ENCODE assay signal across 8 mouse cellular contexts in genomic region chr13:116308933-116309583, GRCm38 (mm10). TPM values are rescaled to one million over a fixed set of nuclear protein-coding genes. Genes with fewer than 3 reads are reported as not detected.
DNase-seq lines count a peak whose midpoint lies in the region; ATAC-seq and TF ChIP-seq lines count a peak whose summit lies in the region.

No protein-coding gene starts in this region.

- peak overlapping the region; percentile 72 for H3K4me3 ChIP-seq in gastrocnemius, adult 2 months
- peak overlapping the region; percentile 53 for H3K4me3 ChIP-seq in hindbrain, embryonic 12.5 days
- peak overlapping the region; percentile 55 for H3K4me3 ChIP-seq in midbrain, embryonic 12.5 days

- H3K4me2 ChIP-seq in hindbrain, embryonic 12.5 days (replicated peaks) = peak overlapping the region; percentile 93
- H3K4me2 ChIP-seq in midbrain, embryonic 12.5 days (replicated peaks) = peak overlapping the region; percentile 90

- no peaks in the 10 kb centered on the region for H3K36me3 ChIP-seq in hindbrain, embryonic 12.5 days
- H3K36me3 ChIP-seq in midbrain, embryonic 12.5 days = no peaks in the 10 kb centered on the region

- no peak overlapping the region for H3K9ac ChIP-seq in hindbrain, embryonic 12.5 days
- H3K9ac ChIP-seq in midbrain, embryonic 12.5 days (replicated peaks) = peak overlapping the region; percentile 37; the same call in 1 of the 2 replicates

- TF ChIP-seq CTCF in gastrocnemius, adult 2 months (IDR thresholded peaks at IDR 0.05) = no peak

- H3K27ac ChIP-seq in gastrocnemius, adult 2 months = no peak overlapping the region
- peak overlapping the region; percentile 40; the same call in 1 of the 2 replicates for H3K27ac ChIP-seq in hindbrain, embryonic 12.5 days
- H3K27ac ChIP-seq in midbrain, embryonic 12.5 days (replicated peaks) = no peak overlapping the region

- H3K9me3 ChIP-seq in hindbrain, embryonic 12.5 days (replicated peaks) = no peaks in the 10 kb centered on the region
- no peaks in the 10 kb centered on the region for H3K9me3 ChIP-seq in midbrain, embryonic 12.5 days

- ATAC-seq in hindbrain, embryonic 12.5 days (ENCODE audit: low FRiP score) = no peak
- no peak for ATAC-seq in midbrain, embryonic 12.5 days (ENCODE audit: low FRiP score, low read depth)

- under 1% methylated on average over 17 of the region's 18 CpGs for WGBS in hindbrain, embryonic 12.5 days
- 1% methylated on average over 18 of the region's 18 CpGs for WGBS in midbrain, embryonic 12.5 days

- no peak for DNase-seq in gastrocnemius, adult 2 months
- no peak for DNase-seq in gastrocnemius, adult 8-10 months (ENCODE audit: low spot score in 2 of 2)
- DNase-seq in ES-CJ7 (ENCODE audit: low read depth, low spot score) = peak; percentile 28
- no peak for DNase-seq in Muller cell, postnatal 12 days (ENCODE audit: inconsistent ontology term)
- no peak for DNase-seq in gastrocnemius, postnatal 14 days
- no peak for DNase-seq in B cell, adult 2 months

- 0 out of 2 replicates have a peak, but pooled peaks cover 6% of the 10 kb centered on the region for H3K4me1 ChIP-seq in hindbrain, embryonic 12.5 days
- H3K4me1 ChIP-seq in midbrain, embryonic 12.5 days = peaks cover 18% of the 10 kb centered on the region

- intact Hi-C loops in gastrocnemius, adult 2 months (cut with DNase I) = no loop called here
- intact Hi-C loops in gastrocnemius, postnatal 14 days (cut with DNase I; ENCODE audit: low total_unique reads) = no loop called here

- peaks cover 87% of the 10 kb centered on the region for H3K27me3 ChIP-seq in hindbrain, embryonic 12.5 days
- H3K27me3 ChIP-seq in midbrain, embryonic 12.5 days = peaks cover 85% of the 10 kb centered on the region

RNA-seq across cellular contexts. Expression of gene Isl1, which starts 0.4 kb away (rescaled TPM):
- under 1 TPM in 1 of 2 experiments, not detected in 1; 0.89 TPM for total RNA-seq in gastrocnemius, adult 2 months (2021)
- under 1 TPM in 3 of 4 experiments, not detected in 1; 0.29 to 0.36 (median 0.29) TPM for total RNA-seq in gastrocnemius, adult 8-10 months (2022)
- polyA plus RNA-seq in hindbrain, embryonic 12.5 days (2016; fragmentation: Nextera tagmentation; extraction: Ambion mirVana) = 44.2 and 45.5 TPM in 2 replicates
- 20.9 and 38.9 TPM in 2 replicates for polyA plus RNA-seq in midbrain, embryonic 12.5 days (2016; fragmentation: Nextera tagmentation; extraction: Ambion mirVana)
- 1 to 10 TPM in 1 of 2 experiments, under 1 TPM in 1; 0.41 to 1.3 TPM for total RNA-seq in gastrocnemius, postnatal 14 days (2021)
